Comparison of ENCODE assay signal across 7 mouse cellular contexts in genomic region chr13:24937839-24938166, GRCm38 (mm10). TPM values are rescaled to one million over a fixed set of nuclear protein-coding genes. Genes with fewer than 3 reads are reported as not detected.
DNase-seq lines count a peak whose midpoint lies in the region; ATAC-seq lines count a peak whose summit lies in the region.

No protein-coding gene starts in this region.

- no peaks in the 10 kb centered on the region for H3K36me3 ChIP-seq in forebrain, embryonic 13.5 days (ENCODE audit: poor library complexity, severe bottlenecking)
- no peaks in the 10 kb centered on the region for H3K36me3 ChIP-seq in liver, embryonic 11.5 days (ENCODE audit: control insufficient read depth, insufficient read depth, low read length)
- 0 out of 2 replicates have a peak, but pooled peaks cover 2% of the 10 kb centered on the region for H3K36me3 ChIP-seq in stomach, embryonic 16.5 days (ENCODE audit: control insufficient read depth, insufficient read depth, low read length)

- WGBS in forebrain, embryonic 13.5 days = 16% methylated on average over 12 of the region's 12 CpGs
- WGBS in liver, embryonic 11.5 days = 17% methylated on average over 12 of the region's 12 CpGs
- WGBS in stomach, embryonic 16.5 days = 15% methylated on average over 12 of the region's 12 CpGs

- H3K4me1 ChIP-seq in forebrain, embryonic 13.5 days = peaks cover 26% of the 10 kb centered on the region
- peaks cover 11% of the 10 kb centered on the region for H3K4me1 ChIP-seq in liver, embryonic 11.5 days (replicated peaks; ENCODE audit: control insufficient read depth, insufficient read depth, low read length)
- peaks cover 15% of the 10 kb centered on the region for H3K4me1 ChIP-seq in stomach, embryonic 16.5 days (ENCODE audit: control insufficient read depth, insufficient read depth, low read length)

- H3K9ac ChIP-seq in forebrain, embryonic 13.5 days = peak overlapping the region; percentile 92
- H3K9ac ChIP-seq in liver, embryonic 11.5 days (ENCODE audit: low read depth, low read length) = no peak overlapping the region
- peak overlapping the region; percentile 95 for H3K9ac ChIP-seq in stomach, embryonic 16.5 days (ENCODE audit: low read length)

- DNase-seq in ovary, postnatal 14 days (ENCODE audit: low spot score) = peak; percentile 31
- no peak for DNase-seq in ovary, postnatal 36 days (ENCODE audit: low spot score)
- DNase-seq in liver, embryonic 11.5 days (ENCODE audit: low spot score) = no peak
- DNase-seq in gastrocnemius, postnatal 14 days = no peak
- DNase-seq in gastrocnemius, postnatal 25 days = no peak

- peak overlapping the region; percentile 84 for H3K4me2 ChIP-seq in forebrain, embryonic 13.5 days
- H3K4me2 ChIP-seq in liver, embryonic 11.5 days = peak overlapping the region; percentile 92
- peak overlapping the region; percentile 56 for H3K4me2 ChIP-seq in stomach, embryonic 16.5 days (ENCODE audit: low read depth, low read length)

- peak overlapping the region; percentile 89 for H3K4me3 ChIP-seq in forebrain, embryonic 13.5 days
- H3K4me3 ChIP-seq in liver, embryonic 11.5 days (ENCODE audit: low read depth, low read length) = peak overlapping the region; percentile 81
- peak overlapping the region; percentile 68 for H3K4me3 ChIP-seq in stomach, embryonic 16.5 days (replicated peaks; ENCODE audit: low read length)

- H3K9me3 ChIP-seq in forebrain, embryonic 13.5 days (replicated peaks) = no peaks in the 10 kb centered on the region
- H3K9me3 ChIP-seq in liver, embryonic 11.5 days (ENCODE audit: control insufficient read depth, low read length) = no peaks in the 10 kb centered on the region
- peaks cover 5% of the 10 kb centered on the region; the same call in 1 of the 2 replicates for H3K9me3 ChIP-seq in stomach, embryonic 16.5 days (replicated peaks; ENCODE audit: control insufficient read depth, low read length)

- intact Hi-C loops in gastrocnemius, postnatal 14 days (cut with DNase I; ENCODE audit: low total_unique reads) = loop anchor here (5.0 kb wide), 1 partner anchor 54 kb away; no protein-coding TSS in a partner anchor

- no peak overlapping the region for H3K27ac ChIP-seq in forebrain, embryonic 13.5 days
- H3K27ac ChIP-seq in liver, embryonic 11.5 days (ENCODE audit: low read depth, low read length) = no peak overlapping the region
- peak overlapping the region; percentile 90 for H3K27ac ChIP-seq in stomach, embryonic 16.5 days (ENCODE audit: low read length)

- 0 out of 2 replicates have a peak, but pooled peaks cover 3% of the 10 kb centered on the region for H3K27me3 ChIP-seq in forebrain, embryonic 13.5 days
- peaks cover 27% of the 10 kb centered on the region for H3K27me3 ChIP-seq in liver, embryonic 11.5 days (replicated peaks; ENCODE audit: control insufficient read depth, insufficient read depth, low read length)
- H3K27me3 ChIP-seq in stomach, embryonic 16.5 days (ENCODE audit: control insufficient read depth, insufficient read depth, low read length) = no peaks in the 10 kb centered on the region

- peak; percentile 46 for ATAC-seq in forebrain, embryonic 13.5 days
- peak; percentile 38; the same call in 1 of the 2 replicates for ATAC-seq in liver, embryonic 11.5 days (replicated peaks; ENCODE audit: low FRiP score)
- peak; percentile 23; the same call in 1 of the 2 replicates for ATAC-seq in stomach, embryonic 16.5 days (ENCODE audit: insufficient read depth, low FRiP score)

RNA-seq across cellular contexts. Expression of gene Aldh5a1, which starts 0.3 kb away (rescaled TPM):
- 6.2 and 7.5 TPM in 2 replicates for polyA plus RNA-seq in forebrain, embryonic 13.5 days (2015; fragmentation: Nextera tagmentation; extraction: Ambion mirVana)
- 4.0 and 4.3 TPM in 2 replicates for polyA plus RNA-seq in liver, embryonic 11.5 days (2014; fragmentation: Nextera tagmentation; extraction: Ambion mirVana)
- 7.6 and 7.8 TPM in 2 replicates for polyA plus RNA-seq in stomach, embryonic 16.5 days (2015; fragmentation: Nextera tagmentation; extraction: Ambion mirVana)
- total RNA-seq in gastrocnemius, postnatal 14 days (2021) = 1 to 10 TPM; 3.4 to 3.7 TPM
- total RNA-seq in gastrocnemius, postnatal 25 days (2021) = 1 to 10 TPM; 5.8 to 5.9 TPM

RNA-seq across cellular contexts. Expression of gene Gpld1, which starts 5.1 kb away (rescaled TPM):
- 0.27 and 0.47 TPM in 2 replicates for polyA plus RNA-seq in forebrain, embryonic 13.5 days (2015; fragmentation: Nextera tagmentation; extraction: Ambion mirVana)
- 0.48 and 0.61 TPM in 2 replicates for polyA plus RNA-seq in liver, embryonic 11.5 days (2014; fragmentation: Nextera tagmentation; extraction: Ambion mirVana)
- polyA plus RNA-seq in stomach, embryonic 16.5 days (2015; fragmentation: Nextera tagmentation; extraction: Ambion mirVana) = 4.0 and 5.0 TPM in 2 replicates
- total RNA-seq in gastrocnemius, postnatal 14 days (2021) = under 1 TPM; 0.45 to 0.86 TPM
- under 1 TPM; 0.40 to 0.43 TPM for total RNA-seq in gastrocnemius, postnatal 25 days (2021)
